Mouse (Mus musculus) intestine, embryonic 16.5 days (tissue): ENCODE data around the gene Gm2916. TPM values are rescaled to one million over a fixed set of nuclear protein-coding genes. Genes with fewer than 3 reads are reported as not detected.
"Not testable (repeated sequence)": the region's sequence is repeated elsewhere in the genome, so short reads cannot be mapped to it uniquely, and the experiment has no call there.

Experiments
- ATAC-seq: fragments of 200-750 bp; cut with Nextera tagmentation; 2 replicates; pipeline ENCODE4 v1.8.0; 2017; ENCODE audit warnings: moderate TSS enrichment, moderate library complexity
- H3K27ac ChIP-seq: fragments of 300-500 bp; sonication (generic); 2 replicates; pipeline ENCODE4 v1.5.1; 2014; ENCODE audit warnings: mild to moderate bottlenecking, low read length
- H3K27me3 ChIP-seq: fragments of 300-500 bp; sonication (generic); replicated peaks from 2 replicates; pipeline ENCODE4 v1.6.1; 2014; ENCODE audit warnings: low read length, control low read depth, mixed read lengths; ENCODE audit not compliant: control insufficient read depth, insufficient read depth
- H3K36me3 ChIP-seq: fragments of 300-500 bp; sonication (generic); 2 replicates; pipeline ENCODE4 v1.6.1; 2014; ENCODE audit warnings: low read length, control low read depth; ENCODE audit not compliant: control insufficient read depth, insufficient read depth
- H3K4me1 ChIP-seq: fragments of 300-500 bp; sonication (generic); 2 replicates; pipeline ENCODE4 v1.6.1; 2014; ENCODE audit warnings: low read length, control low read depth, mixed read lengths; ENCODE audit not compliant: control insufficient read depth, insufficient read depth
- H3K4me2 ChIP-seq: fragments of 300-500 bp; sonication (generic); 2 replicates; pipeline ENCODE4 v1.6.1; 2014; ENCODE audit warnings: low read depth, low read length, control low read depth
- H3K4me3 ChIP-seq: fragments of 300-500 bp; sonication (generic); 2 replicates; pipeline ENCODE4 v1.5.1; 2014; ENCODE audit warnings: mild to moderate bottlenecking, low read length
- H3K9ac ChIP-seq: fragments of 300-500 bp; sonication (generic); 2 replicates; pipeline ENCODE4 v1.6.1; 2014; ENCODE audit warnings: low read depth, low read length
- H3K9me3 ChIP-seq: fragments of 300-500 bp; sonication (generic); 2 replicates; pipeline ENCODE4 v1.6.1; 2016; ENCODE audit warnings: low read length, control low read depth; ENCODE audit not compliant: control insufficient read depth
- WGBS: fragments of 180-500 bp; shearing (Covaris S2); extraction: QIAGEN DNeasy Blood & Tissue Kit; methylation state at CpG from one replicate; pipeline ENCODE4 v1.1.7; 2014; 5-methylcytosine and 5-hydroxymethylcytosine counted together
- polyA plus RNA-seq: library from polyadenylated mRNA; unstranded; fragments of >200 nt; fragmentation: Nextera tagmentation; extraction: Ambion mirVana; gene quantifications from 2 replicates; pipeline ENCODE4 v1.2.1, GENCODE M21; 2015

Gm2916 gene
- not detected in 2 replicates for polyA plus RNA-seq

- H3K9me3 ChIP-seq, H3K4me2 ChIP-seq, ATAC-seq, H3K27me3 ChIP-seq, H3K4me1 ChIP-seq, H3K36me3 ChIP-seq, H3K4me3 ChIP-seq, H3K27ac ChIP-seq, H3K9ac ChIP-seq: not testable (repeated sequence)
- no CpG with 5 or more reads among the region's 1 CpGs for WGBS
These were observed at the start of gene Gm2916 for GRCm38 (mm10) chr14:3883872-3884271. Gene Gm2916, plus strand, starts transcription at chr14:3884172.

GRCm38 (mm10) chr14:3845945-3846344 lies 38.0 kb upstream of the Gm2916 start, which contains the start of gene Gm3033:
Gene Gm3033, plus strand, starts transcription at chr14:3846245.
- not testable (repeated sequence) for H3K27me3 ChIP-seq, H3K9me3 ChIP-seq, ATAC-seq, H3K4me2 ChIP-seq, H3K9ac ChIP-seq, H3K4me1 ChIP-seq, H3K36me3 ChIP-seq, H3K27ac ChIP-seq, H3K4me3 ChIP-seq
- no CpG with 5 or more reads among the region's 2 CpGs for WGBS

- H3K4me1 ChIP-seq, ATAC-seq, H3K27ac ChIP-seq, H3K36me3 ChIP-seq, H3K4me3 ChIP-seq, H3K27me3 ChIP-seq, H3K9ac ChIP-seq, H3K4me2 ChIP-seq, H3K9me3 ChIP-seq: not testable (repeated sequence)
- 80% methylated on average over 1 of the region's 2 CpGs for WGBS
These were observed 47.5 kb downstream of the Gm2916 start, which contains the start of gene Gm3029 for GRCm38 (mm10) chr14:3931456-3931855. Gene Gm3029, plus strand, starts transcription at chr14:3931756.

DNA sequence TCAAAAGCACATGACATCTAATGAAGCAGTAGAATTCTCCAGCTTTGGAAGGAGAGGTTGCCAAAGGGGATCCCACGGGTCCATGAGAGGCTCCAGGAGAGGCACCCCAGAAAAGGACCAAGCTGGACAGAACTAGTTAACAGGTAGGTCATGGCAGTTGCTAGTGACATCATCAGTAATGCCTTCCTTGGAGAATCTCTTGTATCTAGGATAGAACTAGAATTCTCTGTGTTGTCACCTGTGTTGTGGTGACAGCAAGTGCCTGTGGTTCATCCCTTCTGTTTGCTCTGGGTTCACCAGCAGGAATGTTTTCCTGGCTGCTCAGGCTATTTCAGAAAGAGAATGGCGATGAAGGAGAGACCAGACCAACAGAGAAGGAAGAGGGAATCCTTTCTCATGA lies 79.3 kb downstream of the Gm2916 start, which contains the start of gene Gm3095:
Gene Gm3095 (plus strand): TSS at position 301 of the 400 bp plus-strand sequence.
- not testable (repeated sequence) for H3K4me3 ChIP-seq, ATAC-seq
- WGBS = no CpG with 5 or more reads among the region's 2 CpGs

More for the DNA sequence above, 79.3 kb downstream of the Gm2916 start, which contains the start of gene Gm3095:
- H3K4me2 ChIP-seq, H3K36me3 ChIP-seq, H3K27me3 ChIP-seq, H3K4me1 ChIP-seq, H3K27ac ChIP-seq, H3K9ac ChIP-seq, H3K9me3 ChIP-seq: not testable (repeated sequence)

Other genes starting within 250 kb of the Gm2916 start
- gene Gm3012, start 249.7 kb upstream of the Gm2916 start, polyA plus RNA-seq = not detected in 2 replicates
- 0.42 and 0.56 TPM in 2 replicates for gene Gm3020, start 232.1 kb upstream of the Gm2916 start, polyA plus RNA-seq
- not detected in 2 replicates for gene Gm3043, start 195.4 kb upstream of the Gm2916 start, polyA plus RNA-seq
- gene Gm3002, start 74.1 kb upstream of the Gm2916 start, polyA plus RNA-seq = not detected in 2 replicates
- not detected in 2 replicates for gene Gm3033, start 37.9 kb upstream of the Gm2916 start, polyA plus RNA-seq
- gene Gm3029, start 47.6 kb downstream of the Gm2916 start, polyA plus RNA-seq = not detected in 2 replicates
- gene Gm3095, start 79.4 kb downstream of the Gm2916 start, polyA plus RNA-seq = not detected in 2 replicates
- gene Gm3099, start 114.2 kb downstream of the Gm2916 start, polyA plus RNA-seq = not detected in 2 replicates
- 0.13 TPM in 1 of 2 replicates, not detected in the other for gene Gm5796, start 139.8 kb downstream of the Gm2916 start, polyA plus RNA-seq
- not detected in 2 replicates for gene Gm3115, start 199.9 kb downstream of the Gm2916 start, polyA plus RNA-seq
- gene Gm8108, start 226.4 kb downstream of the Gm2916 start, polyA plus RNA-seq = 0.28 and 0.45 TPM in 2 replicates